Comparison of ENCODE assay signal across 27 mouse cellular contexts in genomic region chr1:55947618-55948283, GRCm38 (mm10).
A peak's percentile ranks its signal among the peaks of the same experiment; 100 is the strongest.
DNase-seq lines count a peak whose midpoint lies in the region; ATAC-seq and TF ChIP-seq lines count a peak whose summit lies in the region.
"Had no signal": no experiment of that assay in that cellular context is flagged by ENCODE, and none has a peak within 500 bp of the region (broad histone marks: within the 10 kb centered on the region; RNA-seq: fewer than 3 reads in every experiment).

No protein-coding gene starts in this region.

- no peaks in the 10 kb centered on the region for H3K27me3 ChIP-seq in liver, embryonic 12.5 days (replicated peaks)
- no peaks in the 10 kb centered on the region for H3K27me3 ChIP-seq in midbrain, postnatal 0 days (ENCODE audit: insufficient read depth, low read length)
- H3K27me3 ChIP-seq in midbrain, embryonic 16.5 days (ENCODE audit: control insufficient read depth, insufficient read depth, low read depth, low read length) = no peaks in the 10 kb centered on the region
- H3K27me3 ChIP-seq in neural tube, embryonic 14.5 days (ENCODE audit: control insufficient read depth, insufficient read depth, low read length) = no peaks in the 10 kb centered on the region
- H3K27me3 ChIP-seq: embryonic facial prominence, embryonic 13.5 days; forebrain, embryonic 12.5 days; forebrain, embryonic 15.5 days; heart, embryonic 12.5 days; heart, embryonic 15.5 days had no signal

- H3K9ac ChIP-seq in liver, embryonic 12.5 days = no peak overlapping the region
- no peak overlapping the region for H3K9ac ChIP-seq in midbrain, postnatal 0 days (replicated peaks; ENCODE audit: low read length, poor library complexity, severe bottlenecking)
- H3K9ac ChIP-seq in midbrain, embryonic 16.5 days (ENCODE audit: low read depth, low read length) = no peak overlapping the region
- H3K9ac ChIP-seq in neural tube, embryonic 14.5 days (replicated peaks; ENCODE audit: low read depth, low read length) = no peak overlapping the region
- H3K9ac ChIP-seq: embryonic facial prominence, embryonic 13.5 days; forebrain, embryonic 12.5 days; forebrain, embryonic 15.5 days; heart, embryonic 12.5 days; heart, embryonic 15.5 days had no signal

- H3K4me3 ChIP-seq in liver, embryonic 12.5 days = no peak overlapping the region
- H3K4me3 ChIP-seq in midbrain, postnatal 0 days (ENCODE audit: low read depth, low read length) = no peak overlapping the region
- H3K4me3 ChIP-seq in midbrain, embryonic 16.5 days (ENCODE audit: low read depth, low read length) = no peak overlapping the region
- H3K4me3 ChIP-seq in neural tube, embryonic 14.5 days (ENCODE audit: low read depth, low read length) = no peak overlapping the region
- H3K4me3 ChIP-seq: embryonic facial prominence, embryonic 10.5 days; embryonic facial prominence, embryonic 13.5 days; erythroblast, embryonic 14.5 days; forebrain, embryonic 12.5 days; forebrain, embryonic 15.5 days; heart, embryonic 12.5 days; heart, embryonic 15.5 days; hindbrain, embryonic 10.5 days had no signal

- WGBS in liver, embryonic 12.5 days (ENCODE audit: insufficient replicate concordance) = 71% methylated on average over 5 of the region's 5 CpGs
- WGBS in midbrain, postnatal 0 days = 86% methylated on average over 5 of the region's 5 CpGs
- 78% methylated on average over 5 of the region's 5 CpGs for whole genome bisulfite sequencing in midbrain, embryonic 16.5 days
- WGBS in neural tube, embryonic 14.5 days = 41% methylated on average over 5 of the region's 5 CpGs

- no peaks in the 10 kb centered on the region for H3K36me3 ChIP-seq in liver, embryonic 12.5 days
- no peaks in the 10 kb centered on the region for H3K36me3 ChIP-seq in midbrain, postnatal 0 days (ENCODE audit: insufficient read depth, low read length)
- no peaks in the 10 kb centered on the region for H3K36me3 ChIP-seq in midbrain, embryonic 16.5 days (ENCODE audit: control insufficient read depth, insufficient read depth, low read length)
- H3K36me3 ChIP-seq in neural tube, embryonic 14.5 days (ENCODE audit: control insufficient read depth, insufficient read depth, low read length) = no peaks in the 10 kb centered on the region
- H3K36me3 ChIP-seq: embryonic facial prominence, embryonic 10.5 days; embryonic facial prominence, embryonic 13.5 days; forebrain, embryonic 12.5 days; forebrain, embryonic 15.5 days; heart, embryonic 12.5 days; heart, embryonic 15.5 days; hindbrain, embryonic 10.5 days had no signal

- no peaks in the 10 kb centered on the region for H3K9me3 ChIP-seq in liver, embryonic 12.5 days (replicated peaks)
- H3K9me3 ChIP-seq in midbrain, postnatal 0 days (ENCODE audit: low read length) = no peaks in the 10 kb centered on the region
- H3K9me3 ChIP-seq in midbrain, embryonic 16.5 days (replicated peaks; ENCODE audit: control insufficient read depth, low read length, poor library complexity, severe bottlenecking) = no peaks in the 10 kb centered on the region
- no peaks in the 10 kb centered on the region for H3K9me3 ChIP-seq in neural tube, embryonic 14.5 days (ENCODE audit: control insufficient read depth, low read length)
- H3K9me3 ChIP-seq: embryonic facial prominence, embryonic 10.5 days; embryonic facial prominence, embryonic 13.5 days; forebrain, embryonic 12.5 days; forebrain, embryonic 15.5 days; heart, embryonic 12.5 days; heart, embryonic 15.5 days; hindbrain, embryonic 10.5 days had no signal

- ATAC-seq in liver, embryonic 12.5 days = no peak
- no peak for ATAC-seq in midbrain, postnatal 0 days (ENCODE audit: low FRiP score)
- no peak for ATAC-seq in midbrain, embryonic 16.5 days
- ATAC-seq in neural tube, embryonic 14.5 days (ENCODE audit: low read depth) = peak; percentile 92
- ATAC-seq: CD4-positive, CD25-positive, alpha-beta regulatory T cell, adult 4 months; forebrain, embryonic 15.5 days; hindbrain, postnatal 0 days had no signal

- TF ChIP-seq CTCF in midbrain, postnatal 0 days (IDR thresholded peaks at IDR 0.05) = no peak

- peak overlapping the region; percentile 70; the same call in 1 of the 2 replicates for H3K27ac ChIP-seq in liver, embryonic 12.5 days
- no peak overlapping the region for H3K27ac ChIP-seq in midbrain, postnatal 0 days (ENCODE audit: low read depth, low read length)
- H3K27ac ChIP-seq in midbrain, embryonic 16.5 days (ENCODE audit: low read length) = no peak overlapping the region
- H3K27ac ChIP-seq in neural tube, embryonic 14.5 days (ENCODE audit: low read depth, low read length) = no peak overlapping the region
- H3K27ac ChIP-seq: embryonic facial prominence, embryonic 10.5 days; embryonic facial prominence, embryonic 13.5 days; forebrain, embryonic 12.5 days; forebrain, embryonic 15.5 days; heart, embryonic 15.5 days; hindbrain, embryonic 10.5 days; hindbrain, postnatal 0 days had no signal

- H3K4me1 ChIP-seq in liver, embryonic 12.5 days = peaks cover 20% of the 10 kb centered on the region
- H3K4me1 ChIP-seq in midbrain, postnatal 0 days (ENCODE audit: insufficient read depth, low read length) = no peaks in the 10 kb centered on the region
- H3K4me1 ChIP-seq in midbrain, embryonic 16.5 days (ENCODE audit: control insufficient read depth, insufficient read depth, low read length) = no peaks in the 10 kb centered on the region
- no peaks in the 10 kb centered on the region for H3K4me1 ChIP-seq in neural tube, embryonic 14.5 days (ENCODE audit: control insufficient read depth, insufficient read depth, low read length)
- H3K4me1 ChIP-seq: embryonic facial prominence, embryonic 10.5 days; embryonic facial prominence, embryonic 13.5 days; forebrain, embryonic 12.5 days; forebrain, embryonic 15.5 days; heart, embryonic 12.5 days; heart, embryonic 15.5 days; hindbrain, embryonic 10.5 days had no signal

- H3K4me2 ChIP-seq in liver, embryonic 12.5 days = no peak overlapping the region
- no peak overlapping the region for H3K4me2 ChIP-seq in midbrain, postnatal 0 days (ENCODE audit: low read depth, low read length, poor library complexity, severe bottlenecking)
- H3K4me2 ChIP-seq in midbrain, embryonic 16.5 days (ENCODE audit: low read length) = no peak overlapping the region
- no peak overlapping the region for H3K4me2 ChIP-seq in neural tube, embryonic 14.5 days (ENCODE audit: low read depth, low read length)
- H3K4me2 ChIP-seq: embryonic facial prominence, embryonic 13.5 days; forebrain, embryonic 12.5 days; forebrain, embryonic 15.5 days; heart, embryonic 12.5 days; heart, embryonic 15.5 days had no signal

- DNase-seq in liver = no peak
- DNase-seq in midbrain, postnatal 0 days (ENCODE audit: low spot score) = peak; percentile 1
- no peak for DNase-seq in cerebellum, postnatal 10 days
- DNase-seq: adrenal gland, adult 2 months; adrenal gland, postnatal 14 days; cerebellum, adult 11 months; cerebellum, adult 2 months; cerebellum, adult 9-11 months; cerebellum, postnatal 36 days; embryo, embryonic 11 days; gastrocnemius, postnatal 25 days; heart, adult 18-20 months; heart, postnatal 10 days; heart, postnatal 36 days had no signal
